Mouse (Mus musculus) E14TG2a.4 (cell line): ENCODE results near the gene Nfic.

ENCODE experiments used
- H3K27me3 ChIP-seq: 2 replicates; pipeline ENCODE4 v1.6.1; 2014; ENCODE audit warnings: low read length, control low read depth; ENCODE audit not compliant: insufficient read depth
- H3K36me3 ChIP-seq: 2 replicates; pipeline ENCODE4 v1.6.1; 2014; ENCODE audit warnings: low read length, control low read depth; ENCODE audit not compliant: insufficient read depth
- H3K4me1 ChIP-seq: replicated peaks from 2 replicates; pipeline ENCODE4 v1.6.1; 2014; ENCODE audit warnings: low read depth, low read length, control low read depth
- H3K4me3 ChIP-seq: replicated peaks from 2 replicates; pipeline ENCODE4 v1.5.1; 2014; ENCODE audit warnings: mild to moderate bottlenecking, low read length
- H3K9me3 ChIP-seq: 2 replicates; pipeline ENCODE4 v1.6.1; 2014; ENCODE audit warnings: low read length, control low read depth
- CTCF ChIP-seq: conservative IDR thresholded peaks from 2 replicates; pipeline ENCODE4 v1.5.1; 2014; ENCODE audit warnings: low read length
- NANOG ChIP-seq: IDR thresholded peaks from 2 replicates; pipeline ENCODE4 v1.6.1; 2014; ENCODE audit warnings: borderline replicate concordance, low read length, mixed read lengths
- POU5F1 ChIP-seq: IDR thresholded peaks from 2 replicates; pipeline ENCODE4 v1.6.1; 2014; ENCODE audit warnings: low read length, borderline replicate concordance

Nfic gene

GRCm38 (mm10) chr10:81350351-81351063 lies 104.9 kb downstream of the Nfic start, which contains the start of gene Hmg20b:
Gene Hmg20b, minus strand, starts transcription at chr10:81350480.
- Histone ChIP-seq H3K9me3 (no peaks in the 10 kb centered on the region), H3K36me3 (peaks cover 24% of the 10 kb centered on the region), H3K27me3 (peaks cover 3% of the 10 kb centered on the region), H3K4me1 (peaks cover 88% of the 10 kb centered on the region), H3K4me3 (peak within 1 kb of the TSS; percentile 97)
- TF ChIP-seq CTCF (peak; percentile 90), NANOG (no peak), POU5F1 (no peak)

- TF ChIP-seq NANOG: no peak
- Histone ChIP-seq H3K4me1 (peaks cover 89% of the 10 kb centered on the region), H3K36me3 (peaks cover 29% of the 10 kb centered on the region), H3K4me3 (peak overlapping the region; percentile 97), H3K27me3 (peaks cover 7% of the 10 kb centered on the region), H3K9me3 (no peaks in the 10 kb centered on the region)
These were observed 105.5 kb downstream of the Nfic start for GRCm38 (mm10) chr10:81349961-81350350.

- no peaks in the 10 kb centered on the region for H3K9me3 ChIP-seq
- H3K4me1 ChIP-seq: peaks cover 85% of the 10 kb centered on the region
- TF ChIP-seq POU5F1 (no peak), CTCF (no peak; the same call in 1 of the 2 replicates), NANOG (no peak)
- peak overlapping the region; percentile 97 for H3K4me3 ChIP-seq
- H3K27me3 ChIP-seq: peaks cover 14% of the 10 kb centered on the region
- H3K36me3 ChIP-seq: peaks cover 29% of the 10 kb centered on the region
These were observed 106.3 kb downstream of the Nfic start for GRCm38 (mm10) chr10:81349146-81349545.

- H3K4me1 ChIP-seq: peaks cover 78% of the 10 kb centered on the region
- peaks cover 37% of the 10 kb centered on the region for H3K27me3 ChIP-seq
- peak overlapping the region; percentile 76 for H3K4me3 ChIP-seq
- H3K9me3 ChIP-seq: no peaks in the 10 kb centered on the region
- H3K36me3 ChIP-seq: peaks cover 29% of the 10 kb centered on the region
- TF ChIP-seq NANOG: no peak
- no peak for TF ChIP-seq CTCF
- no peak for TF ChIP-seq POU5F1
These were observed 108.9 kb downstream of the Nfic start for GRCm38 (mm10) chr10:81346453-81347067.
